Mouse (Mus musculus): ENCODE results near the gene Cebpzos.

Cebpzos gene

DNA sequence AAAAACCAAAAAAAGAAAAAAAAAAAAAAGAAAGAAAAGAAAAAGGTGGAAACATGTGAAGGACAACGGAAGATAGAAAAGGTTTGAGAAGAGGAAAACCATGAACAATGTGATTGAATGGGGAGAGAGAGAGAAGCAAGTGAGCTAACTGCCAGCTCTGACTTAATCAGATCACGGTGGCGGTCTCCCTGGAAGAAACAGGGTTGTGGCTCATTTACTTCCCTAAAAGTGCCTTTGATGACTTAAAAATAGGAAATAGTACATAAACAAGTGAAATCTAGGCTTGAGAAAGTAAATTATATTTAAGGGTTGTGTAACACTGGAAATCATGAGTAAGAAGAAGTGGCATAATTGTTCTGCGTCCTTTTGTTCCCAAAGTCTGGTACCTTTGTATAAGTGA, 22.6 kb downstream of the Cebpzos start:
- no peak for DNase-seq

DNA sequence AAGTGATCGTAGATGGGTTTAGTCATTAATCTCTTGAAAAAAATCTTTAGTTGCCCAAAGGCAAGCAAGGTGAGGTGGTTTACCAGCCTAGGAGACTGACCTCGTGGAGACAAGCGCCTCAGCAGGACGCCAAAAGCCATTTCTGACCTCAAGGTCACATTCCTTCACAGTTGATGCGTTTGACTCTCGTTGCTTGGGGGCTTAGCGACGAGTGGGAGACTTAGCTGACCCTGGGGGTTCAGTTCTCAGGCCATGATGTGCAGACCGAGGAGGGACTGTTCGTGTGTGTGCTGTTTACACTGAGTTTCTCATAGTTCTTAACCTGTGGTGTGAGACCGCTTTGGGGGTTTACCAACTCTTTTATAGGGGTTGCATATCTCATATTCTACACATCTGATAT, 26.3 kb downstream of the Cebpzos start:
- DNase-seq, result no peak

DNA sequence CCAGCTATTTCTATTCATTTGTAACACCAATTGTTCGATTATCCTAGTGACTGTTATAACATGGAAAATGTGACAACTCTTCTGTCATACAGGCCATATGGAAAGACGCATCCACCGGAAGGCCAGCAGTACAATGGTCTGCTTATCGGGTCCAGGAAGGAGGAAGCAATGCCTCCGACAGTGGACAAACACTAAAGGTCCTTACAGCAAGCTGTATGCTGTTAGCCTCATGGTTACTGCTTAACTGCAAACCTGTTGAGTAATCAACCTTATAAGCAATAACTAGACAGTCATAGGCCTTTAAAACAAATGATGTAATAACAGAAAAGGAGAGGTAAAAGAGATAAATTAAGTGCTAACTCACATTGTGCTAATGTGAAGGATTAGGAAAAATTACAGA, 34.9 kb downstream of the Cebpzos start:
- no peak for DNase-seq

DNA sequence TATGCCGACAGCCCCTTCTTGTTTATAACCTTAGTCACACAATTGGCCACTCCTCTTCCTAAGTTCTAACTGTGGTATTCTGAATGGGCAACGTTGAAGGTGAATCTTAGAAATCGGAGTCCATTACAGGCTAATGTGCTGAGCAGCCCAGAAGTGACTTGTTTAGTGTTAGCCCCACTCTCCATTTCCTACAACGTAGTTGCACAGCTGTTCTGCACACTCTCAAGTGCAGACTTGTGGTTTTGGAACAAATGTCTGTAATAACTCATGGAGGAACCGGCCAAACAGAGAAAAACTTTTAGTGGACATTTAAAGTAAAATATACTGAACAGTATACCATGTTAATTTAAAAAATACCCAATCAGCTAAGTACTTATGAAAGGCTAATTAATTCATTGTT, 35.8 kb downstream of the Cebpzos start:
- DNase-seq, result no peak

DNA sequence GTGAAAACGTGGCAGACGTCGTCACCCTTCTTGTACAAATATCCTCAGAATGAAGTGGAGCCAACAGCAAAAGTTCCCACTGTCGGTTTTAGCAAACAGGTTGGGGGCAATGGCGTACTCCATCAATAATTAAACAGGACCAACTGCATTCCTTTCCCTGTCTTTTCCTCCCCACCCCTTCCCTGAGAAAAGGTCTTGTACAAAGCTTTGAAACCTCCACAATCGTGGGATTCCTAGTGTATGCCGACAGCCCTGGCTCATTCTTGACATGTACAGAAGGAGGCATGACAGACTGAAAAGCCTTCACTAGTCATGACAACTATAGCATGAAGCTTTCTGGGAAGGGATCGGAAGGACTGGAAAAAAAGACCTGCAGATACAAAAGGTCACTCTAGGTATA, 36.9 kb downstream of the Cebpzos start:
- no peak for DNase-seq

DNA sequence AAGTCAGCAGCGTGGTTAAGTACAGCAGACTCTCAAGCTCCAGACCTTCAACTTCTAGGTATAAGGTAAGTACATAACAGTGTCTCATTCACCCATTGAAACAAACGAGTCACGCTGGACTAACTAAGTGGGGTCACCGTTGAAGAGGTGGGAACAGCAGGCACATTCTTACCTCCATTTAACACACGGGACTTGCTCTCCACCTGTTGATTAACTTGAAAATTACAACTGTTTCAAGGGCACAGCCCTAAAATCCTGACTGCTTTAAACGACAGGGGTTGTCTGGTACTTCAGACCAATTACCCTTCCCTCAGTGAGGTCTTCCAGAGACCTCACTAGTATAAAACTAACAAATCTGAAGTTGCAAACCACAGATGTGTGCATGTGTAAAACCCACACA, 43.2 kb downstream of the Cebpzos start:
- DNase-seq, result no peak

DNA sequence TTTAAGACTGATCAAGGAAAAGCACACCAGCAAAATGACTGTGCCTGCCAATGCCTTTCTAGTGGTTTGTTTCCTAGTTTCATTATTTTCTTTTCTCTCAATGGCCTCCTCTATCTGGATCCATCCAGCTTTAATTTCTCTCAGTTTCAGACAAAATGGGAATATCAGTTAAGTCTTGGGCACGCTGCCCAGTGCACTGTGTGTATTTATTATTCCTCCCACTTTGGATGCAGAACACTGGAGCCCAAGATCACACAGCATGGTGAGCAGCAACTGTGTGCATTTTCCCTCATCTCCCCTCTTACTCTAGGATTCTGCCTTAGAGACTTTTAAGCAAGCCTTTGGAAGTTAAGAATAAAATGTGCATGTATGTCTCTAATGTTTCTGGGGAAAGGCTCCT, 48.1 kb downstream of the Cebpzos start:
- DNase-seq, result no peak

DNA sequence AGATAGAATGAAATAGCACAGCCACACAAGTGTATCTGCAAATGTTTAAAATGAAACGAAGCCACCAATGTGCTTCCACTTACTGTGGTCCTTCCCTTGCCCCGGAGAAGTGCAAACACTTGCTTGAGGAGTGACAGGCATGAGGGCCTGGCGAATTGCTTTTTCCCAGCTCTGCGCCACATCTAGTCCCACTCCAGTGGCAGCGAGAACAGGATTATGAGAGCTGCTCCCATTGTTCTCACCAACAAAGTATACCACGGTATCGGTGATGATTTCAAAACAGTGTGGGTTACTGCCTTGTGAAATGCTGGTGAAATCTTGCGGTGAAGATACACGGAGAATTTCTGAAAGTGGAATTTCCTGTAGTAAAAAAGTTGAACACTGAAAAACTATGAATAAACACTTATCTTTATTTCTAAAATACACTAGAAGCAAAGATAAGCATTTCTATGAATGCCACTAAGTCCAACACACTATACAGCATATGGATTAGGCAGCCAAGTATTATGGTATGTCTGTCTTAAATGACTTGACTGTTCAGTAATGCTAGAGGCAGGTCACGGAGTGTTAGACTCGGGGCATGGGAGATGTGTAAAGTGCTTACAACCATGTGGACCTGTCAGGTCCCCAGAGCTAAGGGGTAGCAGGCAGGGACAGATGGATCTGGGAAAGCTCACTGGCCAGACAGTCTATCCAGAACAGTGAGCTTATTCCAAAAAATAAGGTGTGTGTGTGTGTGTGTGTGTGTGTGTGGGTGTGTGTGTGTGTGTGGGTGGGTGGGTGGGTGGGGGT, 50.0 kb downstream of the Cebpzos start:
- no peak for DNase-seq

DNA sequence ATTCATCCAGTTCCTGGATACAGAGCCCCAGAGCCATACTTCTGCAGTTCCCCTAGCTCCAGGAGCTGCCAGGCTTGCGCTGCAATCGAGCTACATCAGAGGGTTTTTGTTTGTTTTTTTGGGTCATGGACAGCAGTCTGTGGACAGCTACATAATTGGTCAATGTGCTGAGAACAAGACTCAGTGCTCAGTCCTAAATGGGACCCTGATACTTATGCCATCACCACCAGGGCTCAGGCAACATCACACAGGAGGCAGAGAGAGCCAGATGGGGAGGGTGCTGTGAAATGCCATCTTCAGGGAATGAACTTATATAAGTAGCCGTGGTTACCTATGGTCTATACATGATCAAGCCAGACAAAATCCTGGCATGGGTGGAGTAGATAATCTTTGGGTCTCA, 52.2 kb downstream of the Cebpzos start:
- DNase-seq, result no peak

All from thymus, adult 18-20 months (tissue).